Mouse (Mus musculus) G1E (cell line): ENCODE data around the gene Smarcad1.

Source experiments
- CTCF ChIP-seq: IDR thresholded peaks from 2 replicates; pipeline ENCODE4 v1.5.1; 2012; ENCODE audit warnings: low read depth, low read length, inconsistent platforms, mixed read lengths
- TAL1 ChIP-seq: conservative IDR thresholded peaks from 2 replicates; pipeline ENCODE4 v1.6.1; 2012; ENCODE audit warnings: low read depth, low read length, inconsistent platforms, mixed read lengths

DNA sequence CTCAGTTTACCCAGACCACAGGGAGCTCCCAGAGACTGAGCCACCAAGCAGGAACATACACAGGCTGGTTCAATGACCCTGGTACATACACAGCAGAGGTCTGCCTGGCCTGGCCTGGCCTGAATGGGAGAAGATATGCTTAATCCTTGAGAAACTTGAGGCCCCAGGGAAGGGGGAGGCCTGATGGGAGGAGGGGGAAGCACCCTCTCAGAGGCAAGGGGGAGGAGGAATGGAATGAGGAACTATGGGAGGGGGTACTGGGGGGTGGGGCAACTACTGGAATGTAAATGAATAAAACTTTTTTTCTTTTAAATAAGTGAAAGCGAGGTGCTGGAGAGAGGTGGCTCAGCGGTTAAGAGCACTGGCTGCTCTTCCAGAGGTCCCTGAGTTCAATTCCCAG, 30.2 kb upstream of the Smarcad1 start:
- TF ChIP-seq CTCF, result no peak
- TF ChIP-seq TAL1, result no peak
